Mouse (Mus musculus) ES-Bruce4 (cell line): Measurements from ENCODE around the gene Gm13288. TPM values are rescaled to one million over a fixed set of nuclear protein-coding genes. Genes with fewer than 3 reads are reported as not detected.
"Not testable (repeated sequence)": the region's sequence is repeated elsewhere in the genome, so short reads cannot be mapped to it uniquely, and the experiment has no call there.

Experiments
- H3K27ac ChIP-seq: 2 replicates; pipeline ENCODE4 v1.5.1; 2012; ENCODE audit warnings: low read length, inconsistent platforms; ENCODE audit not compliant: insufficient read depth
- H3K27me3 ChIP-seq: 2 replicates; pipeline ENCODE4 v1.6.1; 2012; ENCODE audit warnings: mild to moderate bottlenecking, low read length, inconsistent platforms; ENCODE audit not compliant: control insufficient read depth, poor library complexity, insufficient read depth, severe bottlenecking
- H3K36me3 ChIP-seq: 2 replicates; pipeline ENCODE4 v1.6.1; 2012; ENCODE audit warnings: inconsistent platforms, mild to moderate bottlenecking, low read length, moderate library complexity; ENCODE audit not compliant: control insufficient read depth, poor library complexity, insufficient read depth, severe bottlenecking
- H3K4me1 ChIP-seq: one replicate; pipeline ENCODE4 v1.8.1; 2011; ENCODE audit warnings: low read length; ENCODE audit not compliant: control insufficient read depth, insufficient read depth
- H3K4me3 ChIP-seq: 2 replicates; pipeline ENCODE4 v1.5.1; 2011; ENCODE audit warnings: low read depth, mild to moderate bottlenecking, low read length
- H3K9ac ChIP-seq: 2 replicates; pipeline ENCODE4 v1.6.1; 2012; ENCODE audit warnings: low read depth, mild to moderate bottlenecking, inconsistent platforms; ENCODE audit not compliant: poor library complexity, severe bottlenecking
- H3K9me3 ChIP-seq: replicated peaks from 2 replicates; pipeline ENCODE4 v1.6.1; 2012; ENCODE audit warnings: mild to moderate bottlenecking, low read length, inconsistent platforms; ENCODE audit not compliant: control insufficient read depth, poor library complexity, insufficient read depth, severe bottlenecking
- CTCF ChIP-seq: IDR thresholded peaks from one replicate; pipeline ENCODE4 v1.8.1; 2011; ENCODE audit warnings: low read depth, low read length
- polyA plus RNA-seq: library from polyadenylated mRNA; stranded (reverse); fragments of >200 nt; gene quantifications from 2 replicates; pipeline ENCODE4 v1.2.4, GENCODE M21; 2011; ENCODE audit warnings: low read depth; ENCODE audit not compliant: missing spikeins, insufficient read depth, insufficient read length

The Gm13288 gene
- polyA plus RNA-seq, 1 experiment, result not detected

GRCm38 (mm10) chr4:88788402-88788801 lies 16.9 kb upstream of the Gm13288 start, which contains the start of gene Gm13277:
TSS of gene Gm13277 (plus strand) at chr4:88788632.
- H3K4me1 ChIP-seq, result not testable (repeated sequence)

DNA sequence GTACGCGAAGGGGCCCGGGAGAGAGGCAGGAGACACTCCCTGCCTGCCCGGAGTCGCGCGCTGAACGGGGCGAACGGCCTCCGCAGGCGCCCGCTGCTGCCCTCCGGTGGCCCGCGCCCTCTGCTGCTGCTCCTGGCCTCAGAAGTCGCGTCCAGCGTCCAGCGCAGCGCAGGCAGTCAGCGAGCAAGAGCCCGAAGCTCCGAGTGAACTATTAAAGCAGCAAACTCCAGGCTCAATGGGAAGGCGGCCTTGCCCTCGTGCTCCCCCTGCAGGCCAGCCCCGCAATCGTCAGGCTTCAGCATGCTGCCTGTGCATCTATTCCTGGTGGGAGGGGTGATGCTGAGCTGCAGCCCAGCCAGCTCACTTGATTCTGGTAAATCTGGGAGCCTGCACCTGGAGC lies 14.1 kb upstream of the Gm13288 start, which contains the start of gene Gm13278:
Gene Gm13278 (plus strand): TSS at position 301 of the 400 bp plus-strand sequence.
- H3K27me3 ChIP-seq, H3K4me3 ChIP-seq, H3K36me3 ChIP-seq, H3K9ac ChIP-seq, H3K9me3 ChIP-seq, H3K4me1 ChIP-seq, H3K27ac ChIP-seq: not testable (repeated sequence)

More at GRCm38 (mm10) chr4:88788402-88788801, 16.9 kb upstream of the Gm13288 start, which contains the start of gene Gm13277:
- H3K27ac ChIP-seq, H3K27me3 ChIP-seq, H3K36me3 ChIP-seq, H3K4me3 ChIP-seq, H3K9me3 ChIP-seq, H3K9ac ChIP-seq: not testable (repeated sequence)
- peak; percentile 28 for TF ChIP-seq CTCF

DNA sequence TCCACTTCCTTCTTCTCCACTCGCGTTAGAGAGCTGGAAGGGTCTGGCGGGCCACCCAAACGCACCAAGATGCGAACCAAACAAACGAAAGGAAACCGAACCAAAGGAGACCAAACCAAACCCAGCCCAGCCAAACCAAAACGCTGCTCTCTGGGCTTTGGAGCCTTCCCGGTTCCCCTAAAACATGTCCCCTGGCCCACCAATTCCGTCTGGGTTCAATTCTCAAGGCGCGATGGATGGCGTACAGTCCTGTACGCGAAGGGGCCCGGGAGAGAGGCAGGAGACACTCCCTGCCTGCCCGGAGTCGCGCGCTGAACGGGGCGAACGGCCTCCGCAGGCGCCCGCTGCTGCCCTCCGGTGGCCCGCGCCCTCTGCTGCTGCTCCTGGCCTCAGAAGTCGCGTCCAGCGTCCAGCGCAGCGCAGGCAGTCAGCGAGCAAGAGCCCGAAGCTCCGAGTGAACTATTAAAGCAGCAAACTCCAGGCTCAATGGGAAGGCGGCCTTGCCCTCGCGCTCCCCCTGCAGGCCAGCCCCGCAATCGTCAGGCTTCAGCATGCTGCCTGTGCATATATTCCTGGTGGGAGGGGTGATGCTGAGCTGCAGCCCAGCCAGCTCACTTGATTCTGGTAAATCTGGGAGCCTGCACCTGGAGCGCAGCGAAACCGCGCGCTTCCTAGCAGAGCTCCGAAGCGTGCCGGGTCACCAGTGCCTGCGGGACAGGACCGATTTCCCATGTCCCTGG lies 11.2 kb upstream of the Gm13288 start, which contains the start of gene Gm13275:
Gene Gm13275 (plus strand): TSS at position 552 of the 740 bp plus-strand sequence.
- not testable (repeated sequence) for H3K27ac ChIP-seq, H3K4me1 ChIP-seq, H3K9ac ChIP-seq, H3K36me3 ChIP-seq, H3K27me3 ChIP-seq, H3K9me3 ChIP-seq, H3K4me3 ChIP-seq

DNA sequence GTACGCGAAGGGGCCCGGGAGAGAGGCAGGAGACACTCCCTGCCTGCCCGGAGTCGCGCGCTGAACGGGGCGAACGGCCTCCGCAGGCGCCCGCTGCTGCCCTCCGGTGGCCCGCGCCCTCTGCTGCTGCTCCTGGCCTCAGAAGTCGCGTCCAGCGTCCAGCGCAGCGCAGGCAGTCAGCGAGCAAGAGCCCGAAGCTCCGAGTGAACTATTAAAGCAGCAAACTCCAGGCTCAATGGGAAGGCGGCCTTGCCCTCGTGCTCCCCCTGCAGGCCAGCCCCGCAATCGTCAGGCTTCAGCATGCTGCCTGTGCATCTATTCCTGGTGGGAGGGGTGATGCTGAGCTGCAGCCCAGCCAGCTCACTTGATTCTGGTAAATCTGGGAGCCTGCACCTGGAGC lies 8.2 kb upstream of the Gm13288 start, which contains the start of gene Gm13279:
Gene Gm13279 (plus strand): TSS at position 301 of the 400 bp plus-strand sequence.
- H3K9ac ChIP-seq, H3K36me3 ChIP-seq, H3K4me3 ChIP-seq, H3K9me3 ChIP-seq, H3K27ac ChIP-seq, H3K4me1 ChIP-seq, H3K27me3 ChIP-seq: not testable (repeated sequence)

GRCm38 (mm10) chr4:88799365-88799764 lies 6.0 kb upstream of the Gm13288 start, which contains the start of gene Gm13285:
TSS of gene Gm13285 (plus strand) at chr4:88799665.
- not testable (repeated sequence) for H3K36me3 ChIP-seq, H3K4me3 ChIP-seq, H3K9ac ChIP-seq, H3K9me3 ChIP-seq, H3K27me3 ChIP-seq, H3K4me1 ChIP-seq, H3K27ac ChIP-seq

GRCm38 (mm10) chr4:88802954-88803353 lies 2.4 kb upstream of the Gm13288 start, which contains the start of gene Gm13287:
TSS of gene Gm13287 (plus strand) at chr4:88803254.
- not testable (repeated sequence) for H3K27me3 ChIP-seq, H3K36me3 ChIP-seq, H3K4me1 ChIP-seq, H3K9ac ChIP-seq, H3K9me3 ChIP-seq, H3K27ac ChIP-seq, H3K4me3 ChIP-seq

- not testable (repeated sequence) for H3K27me3 ChIP-seq, H3K4me1 ChIP-seq, H3K36me3 ChIP-seq, H3K9ac ChIP-seq, H3K27ac ChIP-seq, H3K9me3 ChIP-seq, H3K4me3 ChIP-seq
Observed at GRCm38 (mm10) chr4:88805761-88806160, 430 bp downstream of the Gm13288 start.
